Mouse (Mus musculus) heart, embryonic 16.5 days (tissue): ENCODE results near the gene Rps6kc1. TPM values are rescaled to one million over a fixed set of nuclear protein-coding genes. Genes with fewer than 3 reads are reported as not detected.

Experiments used
- ATAC-seq: fragments of 200-750 bp; cut with Nextera tagmentation; replicated peaks from 2 replicates; pipeline ENCODE4 v1.8.0; 2017; ENCODE audit warnings: moderate number of reproducible peaks; ENCODE audit not compliant: insufficient read depth, low FRiP score; ENCODE audit errors: extremely low read depth
- H3K27ac ChIP-seq: fragments of 300-500 bp; sonication (generic); 2 replicates; pipeline ENCODE4 v1.5.1; 2014; ENCODE audit warnings: mild to moderate bottlenecking, low read length, control low read depth, moderate library complexity
- H3K27me3 ChIP-seq: fragments of 300-500 bp; sonication (generic); 2 replicates; pipeline ENCODE4 v1.6.1; 2014; ENCODE audit warnings: low read length, mixed read lengths; ENCODE audit not compliant: control insufficient read depth, insufficient read depth
- H3K36me3 ChIP-seq: fragments of 300-500 bp; sonication (generic); 2 replicates; pipeline ENCODE4 v1.6.1; 2014; ENCODE audit not compliant: control insufficient read depth, insufficient read depth
- H3K4me1 ChIP-seq: fragments of 300-500 bp; sonication (generic); 2 replicates; pipeline ENCODE4 v1.6.1; 2014; ENCODE audit warnings: low read length, mixed read lengths; ENCODE audit not compliant: control insufficient read depth, insufficient read depth
- H3K4me2 ChIP-seq: fragments of 300-500 bp; sonication (generic); 2 replicates; pipeline ENCODE4 v1.6.1; 2014; ENCODE audit warnings: low read depth, mild to moderate bottlenecking, control low read depth, low read length
- H3K4me3 ChIP-seq: fragments of 300-500 bp; sonication (generic); 2 replicates; pipeline ENCODE4 v1.5.1; 2014; ENCODE audit warnings: mild to moderate bottlenecking, control low read depth, low read length
- H3K9ac ChIP-seq: fragments of 300-500 bp; sonication (generic); 2 replicates; pipeline ENCODE4 v1.6.1; 2014; ENCODE audit warnings: low read length, control low read depth
- H3K9me3 ChIP-seq: fragments of 300-500 bp; sonication (generic); replicated peaks from 2 replicates; pipeline ENCODE4 v1.6.1; 2016; ENCODE audit warnings: low read length; ENCODE audit not compliant: control insufficient read depth
- WGBS: fragments of 180-500 bp; shearing (Covaris S2); extraction: QIAGEN DNeasy Blood & Tissue Kit; methylation state at CpG from one replicate; pipeline ENCODE4 v1.1.7; 2014; 5-methylcytosine and 5-hydroxymethylcytosine counted together
- polyA plus RNA-seq: library from polyadenylated mRNA; unstranded; fragments of >200 nt; fragmentation: Nextera tagmentation; extraction: Ambion mirVana; gene quantifications from 2 replicates; pipeline ENCODE4 v1.2.1, GENCODE M21; 2015

Rps6kc1 gene
- polyA plus RNA-seq, 1 experiment from 2014 or later, result 10.3 TPM

DNA sequence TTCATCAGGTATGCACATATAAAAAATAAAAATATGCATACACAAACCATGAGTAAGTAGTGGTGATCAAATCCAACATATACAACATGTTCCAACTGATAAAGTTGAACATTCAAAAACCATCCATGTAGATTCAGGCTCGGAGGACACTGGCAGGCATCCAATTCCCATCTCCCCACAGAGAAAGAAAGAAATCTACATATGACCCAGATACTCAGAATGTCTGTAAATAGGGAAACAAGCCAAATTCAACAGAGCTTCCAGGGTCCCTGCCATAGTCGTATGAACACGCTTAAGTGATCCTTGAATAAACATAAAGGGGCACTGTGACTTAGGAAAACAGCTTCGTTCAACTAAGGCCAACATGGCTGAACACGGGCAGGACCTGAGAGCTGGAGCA, 49.9 kb downstream of the Rps6kc1 start:
- no peak overlapping the region for H3K27ac ChIP-seq
- WGBS, result 51% methylated on average over 5 of the region's 5 CpGs
- no peaks in the 10 kb centered on the region for H3K9me3 ChIP-seq
- H3K36me3 ChIP-seq, result no peaks in the 10 kb centered on the region; the same call in 1 of the 2 replicates
- ATAC-seq, result no peak
- H3K4me1 ChIP-seq, result 0 out of 2 replicates have a peak, but pooled peaks cover 3% of the 10 kb centered on the region
- no peak overlapping the region for H3K4me3 ChIP-seq
- H3K27me3 ChIP-seq, result no peaks in the 10 kb centered on the region
- no peak overlapping the region for H3K9ac ChIP-seq
- H3K4me2 ChIP-seq, result no peak overlapping the region

DNA sequence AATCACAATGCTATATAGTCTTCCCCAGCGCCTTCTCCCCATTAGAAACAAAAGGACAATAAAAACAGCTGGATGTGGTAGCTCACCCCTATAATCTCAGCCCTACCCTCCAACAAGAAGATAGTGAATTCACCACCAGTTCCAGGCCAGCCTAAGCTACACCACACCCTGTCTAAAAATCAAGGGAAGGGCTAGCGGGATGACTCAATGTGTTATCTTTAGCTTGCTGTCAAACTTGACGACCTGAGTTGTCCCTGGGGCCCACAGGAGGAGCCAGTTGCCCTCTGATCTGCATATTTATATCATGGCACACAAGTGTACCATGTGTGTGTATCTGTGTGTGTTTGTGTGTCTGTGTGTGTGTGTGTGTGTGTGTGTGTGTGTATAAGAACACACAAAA, 57.1 kb downstream of the Rps6kc1 start:
- Histone ChIP-seq H3K4me3 (no peak overlapping the region), H3K36me3 (no peaks in the 10 kb centered on the region), H3K9ac (no peak overlapping the region), H3K4me2 (no peak overlapping the region), H3K9me3 (no peaks in the 10 kb centered on the region), H3K27me3 (no peaks in the 10 kb centered on the region), H3K27ac (no peak overlapping the region), H3K4me1 (no peaks in the 10 kb centered on the region)
- no peak for ATAC-seq
- WGBS, result 41% methylated on average over 3 of the region's 3 CpGs

- WGBS, result 84% methylated on average over 11 of the region's 11 CpGs
- H3K9ac ChIP-seq, result no peak overlapping the region
- no peaks in the 10 kb centered on the region for H3K9me3 ChIP-seq
- H3K4me1 ChIP-seq, result peaks cover 4% of the 10 kb centered on the region
- no peak for ATAC-seq
- no peak overlapping the region for H3K4me2 ChIP-seq
- H3K27ac ChIP-seq, result no peak overlapping the region
- no peaks in the 10 kb centered on the region for H3K27me3 ChIP-seq
- H3K36me3 ChIP-seq, result no peaks in the 10 kb centered on the region
- H3K4me3 ChIP-seq, result no peak overlapping the region
Measured at GRCm38 (mm10) chr1:190849162-190849865, 62.3 kb downstream of the Rps6kc1 start.

GRCm38 (mm10) chr1:190848676-190849075, 62.9 kb downstream of the Rps6kc1 start:
- Histone ChIP-seq H3K9me3 (no peaks in the 10 kb centered on the region), H3K27ac (no peak overlapping the region), H3K4me3 (no peak overlapping the region), H3K36me3 (0 out of 2 replicates have a peak, but pooled peaks cover 2% of the 10 kb centered on the region), H3K27me3 (no peaks in the 10 kb centered on the region), H3K4me2 (no peak overlapping the region), H3K9ac (no peak overlapping the region), H3K4me1 (peaks cover 4% of the 10 kb centered on the region)
- no peak for ATAC-seq
- 62% methylated on average over 3 of the region's 3 CpGs for WGBS

DNA sequence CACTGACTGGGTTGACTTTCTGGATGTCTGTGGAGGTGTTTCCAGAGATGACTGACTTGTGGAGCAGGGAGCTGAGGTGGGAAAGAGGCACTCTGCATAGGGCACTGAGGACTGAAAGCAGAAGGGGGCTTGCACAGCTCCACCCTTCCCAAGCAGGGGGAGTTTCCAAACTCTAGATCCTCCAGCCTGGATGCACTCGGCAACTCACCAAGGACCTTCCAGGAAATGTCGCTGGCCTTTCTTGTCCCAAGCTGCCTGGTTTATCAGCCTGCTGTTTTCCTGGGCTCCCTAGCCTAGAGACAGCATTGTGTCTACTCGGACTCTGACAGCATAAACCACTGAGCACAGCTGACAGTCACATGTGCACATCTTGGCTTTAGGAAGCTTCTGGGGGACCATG, 64.6 kb downstream of the Rps6kc1 start:
- Histone ChIP-seq H3K4me2 (no peak overlapping the region), H3K9ac (no peak overlapping the region), H3K9me3 (no peaks in the 10 kb centered on the region), H3K4me3 (no peak overlapping the region), H3K27me3 (no peaks in the 10 kb centered on the region), H3K27ac (no peak overlapping the region), H3K4me1 (peaks cover 4% of the 10 kb centered on the region), H3K36me3 (0 out of 2 replicates have a peak, but pooled peaks cover 6% of the 10 kb centered on the region)
- no peak for ATAC-seq
- 39% methylated on average over 3 of the region's 3 CpGs for WGBS

GRCm38 (mm10) chr1:190846074-190846730, 65.4 kb downstream of the Rps6kc1 start:
- 80% methylated on average over 11 of the region's 11 CpGs for WGBS
- 0 out of 2 replicates have a peak, but pooled peaks cover 6% of the 10 kb centered on the region for H3K36me3 ChIP-seq
- no peak for ATAC-seq

GRCm38 (mm10) chr1:190845419-190845818, 66.2 kb downstream of the Rps6kc1 start:
- no peaks in the 10 kb centered on the region for H3K27me3 ChIP-seq
- WGBS, result 71% methylated on average over 4 of the region's 4 CpGs
- no peaks in the 10 kb centered on the region for H3K9me3 ChIP-seq
- H3K4me1 ChIP-seq, result peaks cover 4% of the 10 kb centered on the region
- H3K4me2 ChIP-seq, result no peak overlapping the region
- H3K27ac ChIP-seq, result no peak overlapping the region
- H3K9ac ChIP-seq, result no peak overlapping the region
- no peak overlapping the region for H3K4me3 ChIP-seq
- 0 out of 2 replicates have a peak, but pooled peaks cover 6% of the 10 kb centered on the region for H3K36me3 ChIP-seq
- ATAC-seq, result no peak

More at GRCm38 (mm10) chr1:190846074-190846730, 65.4 kb downstream of the Rps6kc1 start:
- H3K27ac ChIP-seq, result no peak overlapping the region
- H3K27me3 ChIP-seq, result no peaks in the 10 kb centered on the region
- no peak overlapping the region for H3K4me2 ChIP-seq
- no peak overlapping the region for H3K9ac ChIP-seq
- H3K4me1 ChIP-seq, result peaks cover 4% of the 10 kb centered on the region
- no peaks in the 10 kb centered on the region for H3K9me3 ChIP-seq
- H3K4me3 ChIP-seq, result no peak overlapping the region

DNA sequence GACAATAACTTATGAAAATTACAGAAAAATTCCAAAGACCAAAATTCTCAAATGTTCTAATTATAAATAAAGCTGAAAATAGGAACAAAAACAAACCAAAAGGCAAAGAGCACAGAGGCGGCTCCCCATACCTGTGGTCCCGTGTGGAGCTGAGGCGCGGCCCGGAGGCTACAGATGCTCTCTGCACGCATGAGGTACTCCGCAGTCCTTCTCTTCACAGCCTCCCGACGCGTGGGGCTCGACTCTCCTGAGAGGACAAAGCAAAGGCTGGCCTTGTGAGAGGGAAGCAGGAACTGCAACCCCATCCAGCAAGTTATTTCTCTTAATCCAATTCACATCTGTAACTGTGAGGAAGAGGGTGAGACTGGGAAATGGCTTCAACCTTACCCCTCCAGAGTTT, 67.2 kb downstream of the Rps6kc1 start:
- Histone ChIP-seq H3K27ac (no peak overlapping the region), H3K4me1 (peaks cover 4% of the 10 kb centered on the region), H3K9me3 (no peaks in the 10 kb centered on the region), H3K4me3 (no peak overlapping the region), H3K36me3 (0 out of 2 replicates have a peak, but pooled peaks cover 6% of the 10 kb centered on the region), H3K4me2 (no peak overlapping the region), H3K27me3 (no peaks in the 10 kb centered on the region), H3K9ac (no peak overlapping the region)
- 88% methylated on average over 11 of the region's 11 CpGs for WGBS
- no peak for ATAC-seq

- WGBS, result 72% methylated on average over 2 of the region's 2 CpGs
- no peak for ATAC-seq
Measured at GRCm38 (mm10) chr1:190836046-190836445, 75.5 kb downstream of the Rps6kc1 start.

More at GRCm38 (mm10) chr1:190836046-190836445, 75.5 kb downstream of the Rps6kc1 start:
- Histone ChIP-seq H3K9me3 (no peaks in the 10 kb centered on the region), H3K4me2 (no peak overlapping the region), H3K27me3 (no peaks in the 10 kb centered on the region), H3K4me3 (no peak overlapping the region), H3K9ac (no peak overlapping the region), H3K4me1 (no peaks in the 10 kb centered on the region), H3K36me3 (no peaks in the 10 kb centered on the region), H3K27ac (no peak overlapping the region)
